Mouse (Mus musculus) liver, embryonic 15.5 days (tissue): Measurements from ENCODE around the gene Zfp319. TPM values are rescaled to one million over a fixed set of nuclear protein-coding genes. Genes with fewer than 3 reads are reported as not detected.

Experiments used
- ATAC-seq: fragments of 200-750 bp; cut with Nextera tagmentation; 2 replicates; pipeline ENCODE4 v1.8.0; 2017; ENCODE audit warnings: moderate number of reproducible peaks, mild to moderate bottlenecking, moderate library complexity; ENCODE audit not compliant: insufficient read depth
- H3K27ac ChIP-seq: fragments of 300-500 bp; sonication (generic); replicated peaks from 2 replicates; pipeline ENCODE4 v1.5.1; 2015; ENCODE audit warnings: mild to moderate bottlenecking, inconsistent platforms
- H3K27me3 ChIP-seq: fragments of 300-500 bp; sonication (generic); 2 replicates; pipeline ENCODE4 v1.6.1; 2015; ENCODE audit warnings: mild to moderate bottlenecking, inconsistent platforms
- H3K36me3 ChIP-seq: fragments of 300-500 bp; sonication (generic); replicated peaks from 2 replicates; pipeline ENCODE4 v1.6.1; 2015; ENCODE audit warnings: moderate library complexity, mild to moderate bottlenecking, inconsistent platforms
- H3K4me1 ChIP-seq: fragments of 300-500 bp; sonication (generic); replicated peaks from 2 replicates; pipeline ENCODE4 v1.6.1; 2015; ENCODE audit warnings: inconsistent platforms
- H3K4me2 ChIP-seq: fragments of 300-500 bp; sonication (generic); 2 replicates; pipeline ENCODE4 v1.6.1; 2015; ENCODE audit warnings: moderate library complexity, mild to moderate bottlenecking, inconsistent platforms
- H3K4me3 ChIP-seq: fragments of 300-500 bp; sonication (generic); replicated peaks from 2 replicates; pipeline ENCODE4 v1.5.1; 2015; ENCODE audit warnings: mild to moderate bottlenecking, inconsistent platforms
- H3K9ac ChIP-seq: fragments of 300-500 bp; sonication (generic); 2 replicates; pipeline ENCODE4 v1.6.1; 2015; ENCODE audit warnings: moderate library complexity, mild to moderate bottlenecking, inconsistent platforms
- H3K9me3 ChIP-seq: fragments of 300-500 bp; sonication (generic); replicated peaks from 2 replicates; pipeline ENCODE4 v1.6.1; 2016; ENCODE audit warnings: inconsistent platforms
- WGBS: fragments of 180-500 bp; shearing (Covaris S2); methylation state at CpG from one replicate; pipeline ENCODE4 v1.1.7; 2015; ENCODE audit warnings: mixed read lengths; ENCODE audit not compliant: insufficient replicate concordance; 5-methylcytosine and 5-hydroxymethylcytosine counted together
- polyA plus RNA-seq: library from polyadenylated mRNA; unstranded; fragments of >200 nt; fragmentation: Nextera tagmentation; extraction: Ambion mirVana; gene quantifications from 2 replicates; pipeline ENCODE4 v1.2.1, GENCODE M21; 2015

Gene Zfp319
- polyA plus RNA-seq, 1 experiment from 2014 or later, result 0.89 TPM

GRCm38 (mm10) chr8:95327866-95328465, 3.8 kb downstream of the Zfp319 start:
- ATAC-seq, result no peak
- WGBS, result 87% methylated on average over 46 of the region's 46 CpGs
- H3K36me3 ChIP-seq, result peaks cover 34% of the 10 kb centered on the region

GRCm38 (mm10) chr8:95326822-95327221, 4.9 kb downstream of the Zfp319 start:
- Histone ChIP-seq H3K36me3 (peaks cover 34% of the 10 kb centered on the region), H3K4me1 (peaks cover 20% of the 10 kb centered on the region), H3K27ac (no peak overlapping the region), H3K4me2 (no peak overlapping the region), H3K9ac (no peak overlapping the region), H3K9me3 (no peaks in the 10 kb centered on the region), H3K4me3 (no peak overlapping the region), H3K27me3 (peaks cover under 1% of the 10 kb centered on the region)
- 66% methylated on average over 5 of the region's 5 CpGs for WGBS
- ATAC-seq, result no peak

More at GRCm38 (mm10) chr8:95327866-95328465, 3.8 kb downstream of the Zfp319 start:
- Histone ChIP-seq H3K27ac (no peak overlapping the region), H3K27me3 (no peaks in the 10 kb centered on the region), H3K9ac (no peak overlapping the region), H3K4me2 (no peak overlapping the region), H3K4me1 (peaks cover 29% of the 10 kb centered on the region), H3K9me3 (no peaks in the 10 kb centered on the region), H3K4me3 (no peak overlapping the region)

- peaks cover 23% of the 10 kb centered on the region for H3K27me3 ChIP-seq
- peaks cover 33% of the 10 kb centered on the region for H3K36me3 ChIP-seq
- H3K4me1 ChIP-seq, result peaks cover 11% of the 10 kb centered on the region
- no peak overlapping the region for H3K4me2 ChIP-seq
- no peak overlapping the region for H3K27ac ChIP-seq
- no peaks in the 10 kb centered on the region for H3K9me3 ChIP-seq
- H3K4me3 ChIP-seq, result no peak overlapping the region
- H3K9ac ChIP-seq, result no peak overlapping the region
- WGBS, result 54% methylated on average over 5 of the region's 5 CpGs
- no peak for ATAC-seq
These were observed 7.1 kb downstream of the Zfp319 start for GRCm38 (mm10) chr8:95324646-95325045.

GRCm38 (mm10) chr8:95323201-95323600, 8.5 kb downstream of the Zfp319 start:
- Histone ChIP-seq H3K9ac (no peak overlapping the region), H3K27me3 (peaks cover 36% of the 10 kb centered on the region), H3K36me3 (peaks cover 18% of the 10 kb centered on the region), H3K4me1 (peaks cover 11% of the 10 kb centered on the region; the same call in 1 of the 2 replicates), H3K27ac (no peak overlapping the region), H3K4me2 (no peak overlapping the region), H3K4me3 (no peak overlapping the region), H3K9me3 (no peaks in the 10 kb centered on the region)
- ATAC-seq, result no peak
- WGBS, result 67% methylated on average over 3 of the region's 3 CpGs

GRCm38 (mm10) chr8:95320224-95321139, 11.3 kb downstream of the Zfp319 start:
- Histone ChIP-seq H3K4me1 (peaks cover 11% of the 10 kb centered on the region; the same call in 1 of the 2 replicates), H3K27ac (no peak overlapping the region), H3K27me3 (peaks cover 39% of the 10 kb centered on the region), H3K4me2 (peak overlapping the region; percentile 74), H3K36me3 (peaks cover under 1% of the 10 kb centered on the region; the same call in 1 of the 2 replicates), H3K9me3 (no peaks in the 10 kb centered on the region), H3K4me3 (peak overlapping the region; percentile 42), H3K9ac (no peak overlapping the region)
- WGBS, result 5% methylated on average over 41 of the region's 41 CpGs
- 0 out of 2 replicates have a peak, but pooled peaks have one; percentile 22 for ATAC-seq

GRCm38 (mm10) chr8:95315350-95315749, 16.4 kb downstream of the Zfp319 start:
- no peaks in the 10 kb centered on the region for H3K9me3 ChIP-seq

GRCm38 (mm10) chr8:95314707-95315106, 17.0 kb downstream of the Zfp319 start:
- WGBS, result 42% methylated on average over 2 of the region's 2 CpGs
- no peak for ATAC-seq
- H3K4me2 ChIP-seq, result no peak overlapping the region
- H3K27me3 ChIP-seq, result peaks cover 17% of the 10 kb centered on the region
- H3K4me3 ChIP-seq, result no peak overlapping the region
- no peaks in the 10 kb centered on the region for H3K36me3 ChIP-seq
- H3K4me1 ChIP-seq, result no peaks in the 10 kb centered on the region
- H3K27ac ChIP-seq, result no peak overlapping the region
- H3K9me3 ChIP-seq, result no peaks in the 10 kb centered on the region
- H3K9ac ChIP-seq, result no peak overlapping the region

More at GRCm38 (mm10) chr8:95315350-95315749, 16.4 kb downstream of the Zfp319 start:
- no peak for ATAC-seq
- H3K27ac ChIP-seq, result no peak overlapping the region
- peaks cover 4% of the 10 kb centered on the region; the same call in 1 of the 2 replicates for H3K4me1 ChIP-seq
- H3K9ac ChIP-seq, result no peak overlapping the region
- H3K36me3 ChIP-seq, result no peaks in the 10 kb centered on the region
- H3K4me3 ChIP-seq, result no peak overlapping the region
- H3K4me2 ChIP-seq, result no peak overlapping the region
- WGBS, result 68% methylated on average over 1 of the region's 1 CpGs
- peaks cover 23% of the 10 kb centered on the region for H3K27me3 ChIP-seq

GRCm38 (mm10) chr8:95313857-95314256, 17.9 kb downstream of the Zfp319 start:
- no peaks in the 10 kb centered on the region for H3K4me1 ChIP-seq
- no peak overlapping the region for H3K9ac ChIP-seq
- ATAC-seq, result no peak
- H3K36me3 ChIP-seq, result no peaks in the 10 kb centered on the region
- H3K9me3 ChIP-seq, result no peaks in the 10 kb centered on the region
- no peak overlapping the region for H3K4me3 ChIP-seq
- H3K4me2 ChIP-seq, result no peak overlapping the region
- 66% methylated on average over 6 of the region's 6 CpGs for WGBS
- H3K27me3 ChIP-seq, result peaks cover 8% of the 10 kb centered on the region
- no peak overlapping the region for H3K27ac ChIP-seq

GRCm38 (mm10) chr8:95312836-95313235, 18.9 kb downstream of the Zfp319 start:
- no peaks in the 10 kb centered on the region for H3K36me3 ChIP-seq
- H3K9me3 ChIP-seq, result no peaks in the 10 kb centered on the region
- H3K4me1 ChIP-seq, result no peaks in the 10 kb centered on the region
- no peak overlapping the region for H3K4me3 ChIP-seq
- no peaks in the 10 kb centered on the region for H3K27me3 ChIP-seq
- H3K4me2 ChIP-seq, result no peak overlapping the region
- WGBS, result 52% methylated on average over 18 of the region's 18 CpGs
- H3K9ac ChIP-seq, result no peak overlapping the region
- ATAC-seq, result no peak
- no peak overlapping the region for H3K27ac ChIP-seq

- no peak for ATAC-seq
- H3K4me2 ChIP-seq, result no peak within 1 kb of the TSS
- 35% methylated on average over 6 of the region's 6 CpGs for WGBS
- H3K9ac ChIP-seq, result no peak within 1 kb of the TSS
- H3K36me3 ChIP-seq, result no peaks in the 10 kb centered on the region
- H3K27ac ChIP-seq, result no peak within 1 kb of the TSS
- no peaks in the 10 kb centered on the region for H3K4me1 ChIP-seq
- H3K9me3 ChIP-seq, result no peaks in the 10 kb centered on the region
- H3K4me3 ChIP-seq, result no peak within 1 kb of the TSS
- no peaks in the 10 kb centered on the region for H3K27me3 ChIP-seq
These were observed 21.3 kb downstream of the Zfp319 start, which contains the start of gene Tepp for GRCm38 (mm10) chr8:95310342-95310970. Gene Tepp, plus strand, starts transcription at chr8:95310566.

- 34% methylated on average over 6 of the region's 6 CpGs for WGBS
- Histone ChIP-seq H3K4me3 (no peak within 1 kb of the TSS), H3K27me3 (no peaks in the 10 kb centered on the region), H3K9ac (no peak within 1 kb of the TSS), H3K36me3 (no peaks in the 10 kb centered on the region), H3K27ac (no peak within 1 kb of the TSS), H3K9me3 (no peaks in the 10 kb centered on the region), H3K4me1 (no peaks in the 10 kb centered on the region), H3K4me2 (no peak within 1 kb of the TSS)
- no peak for ATAC-seq
These were observed 25.3 kb downstream of the Zfp319 start, which contains the start of gene Cngb1 for GRCm38 (mm10) chr8:95306431-95306830. Gene Cngb1, minus strand, starts transcription at chr8:95306585.
